Mouse (Mus musculus): ENCODE measurements around the gene Tiprl. TPM values are rescaled to one million over a fixed set of nuclear protein-coding genes. Genes with fewer than 3 reads are reported as not detected.

Tiprl gene
- polyA plus RNA-seq, 1 experiment from 2014 or later: 36.4 TPM

DNA sequence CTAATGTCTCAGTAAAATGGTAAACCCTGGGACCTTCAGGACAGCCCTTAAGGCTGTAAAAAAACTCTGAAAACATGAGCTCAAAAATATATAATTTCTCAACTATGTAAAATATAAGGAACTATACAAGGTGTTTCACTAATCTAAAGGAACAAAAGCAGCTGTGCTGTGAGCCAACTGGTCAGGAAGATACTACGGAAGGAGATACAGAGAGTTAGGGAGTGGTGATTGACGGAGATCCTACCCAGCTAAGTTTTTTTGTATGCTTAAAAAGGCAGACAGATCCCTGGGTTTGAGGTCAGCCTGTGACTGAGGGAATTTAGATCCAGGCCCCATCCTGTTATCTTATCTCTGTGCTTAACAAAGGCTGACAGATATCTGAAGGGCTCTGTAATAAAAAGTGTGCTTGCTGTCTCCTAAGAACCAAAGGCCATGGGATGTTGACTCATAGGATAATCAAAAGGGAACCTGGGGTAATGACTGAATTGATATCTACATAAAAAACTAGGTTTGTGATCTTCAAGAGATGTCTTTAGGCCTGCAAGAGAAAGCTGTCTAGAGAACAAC, 19.7 kb downstream of the Tiprl start:
- Histone ChIP-seq H3K36me3 (ENCODE audit: control insufficient read depth, insufficient read depth) (peaks cover 27% of the 10 kb centered on the region), H3K4me1 (ENCODE audit: control insufficient read depth, low read depth, low read length) (no peaks in the 10 kb centered on the region), H3K27ac (ENCODE audit: low read length) (no peak overlapping the region), H3K9me3 (replicated peaks; ENCODE audit: control insufficient read depth, low read length) (no peaks in the 10 kb centered on the region), H3K27me3 (ENCODE audit: control insufficient read depth, insufficient read depth, low read depth, low read length) (no peaks in the 10 kb centered on the region), H3K4me3 (ENCODE audit: low read depth, low read length) (no peak overlapping the region), H3K4me2 (ENCODE audit: low read depth, low read length) (no peak overlapping the region), H3K9ac (ENCODE audit: low read depth, low read length) (no peak overlapping the region)
- ATAC-seq (ENCODE audit: low read depth): no peak
- WGBS (ENCODE audit: insufficient replicate concordance): 42% methylated on average over 2 of the region's 2 CpGs

DNA sequence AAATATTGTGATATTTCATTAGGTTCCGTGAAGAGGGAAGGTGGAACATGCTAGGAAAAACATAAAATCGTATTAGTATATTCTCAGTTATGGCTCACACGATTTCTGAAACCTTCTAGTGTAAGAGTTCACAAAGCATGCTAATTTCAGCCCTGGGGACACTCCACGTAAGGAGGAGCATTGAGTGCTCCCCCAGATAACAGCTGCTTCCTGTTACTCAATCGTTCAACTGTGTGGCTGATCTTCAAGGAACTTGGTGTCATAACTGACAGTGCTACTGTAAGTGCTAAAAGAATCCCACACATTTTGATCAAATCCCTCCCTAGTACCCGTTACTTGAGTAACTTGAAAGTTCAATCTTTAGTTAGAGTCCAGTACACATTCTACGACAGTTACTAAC, 21.0 kb downstream of the Tiprl start:
- ATAC-seq (ENCODE audit: low read depth): no peak
- Histone ChIP-seq H3K4me1 (ENCODE audit: control insufficient read depth, low read depth, low read length) (no peaks in the 10 kb centered on the region), H3K27ac (ENCODE audit: low read length) (no peak overlapping the region), H3K4me3 (ENCODE audit: low read depth, low read length) (no peak overlapping the region), H3K9me3 (replicated peaks; ENCODE audit: control insufficient read depth, low read length) (no peaks in the 10 kb centered on the region), H3K27me3 (ENCODE audit: control insufficient read depth, insufficient read depth, low read depth, low read length) (no peaks in the 10 kb centered on the region), H3K4me2 (ENCODE audit: low read depth, low read length) (no peak overlapping the region), H3K9ac (ENCODE audit: low read depth, low read length) (no peak overlapping the region), H3K36me3 (ENCODE audit: control insufficient read depth, insufficient read depth) (peaks cover 21% of the 10 kb centered on the region)
- 49% methylated on average over 7 of the region's 7 CpGs for WGBS (ENCODE audit: insufficient replicate concordance)

GRCm38 (mm10) chr1:165205591-165205990, 31.2 kb downstream of the Tiprl start:
- H3K27ac ChIP-seq (ENCODE audit: low read length): no peak overlapping the region
- H3K36me3 ChIP-seq (ENCODE audit: control insufficient read depth, insufficient read depth): no peaks in the 10 kb centered on the region
- H3K4me2 ChIP-seq (ENCODE audit: low read depth, low read length): no peak overlapping the region
- H3K27me3 ChIP-seq (ENCODE audit: control insufficient read depth, insufficient read depth, low read depth, low read length): no peaks in the 10 kb centered on the region
- H3K9me3 ChIP-seq (replicated peaks; ENCODE audit: control insufficient read depth, low read length): no peaks in the 10 kb centered on the region
- H3K4me1 ChIP-seq (ENCODE audit: control insufficient read depth, low read depth, low read length): no peaks in the 10 kb centered on the region
- WGBS (ENCODE audit: insufficient replicate concordance): 28% methylated on average over 2 of the region's 2 CpGs
- ATAC-seq (ENCODE audit: low read depth): no peak
- H3K4me3 ChIP-seq (ENCODE audit: low read depth, low read length): no peak overlapping the region
- H3K9ac ChIP-seq (ENCODE audit: low read depth, low read length): no peak overlapping the region

DNA sequence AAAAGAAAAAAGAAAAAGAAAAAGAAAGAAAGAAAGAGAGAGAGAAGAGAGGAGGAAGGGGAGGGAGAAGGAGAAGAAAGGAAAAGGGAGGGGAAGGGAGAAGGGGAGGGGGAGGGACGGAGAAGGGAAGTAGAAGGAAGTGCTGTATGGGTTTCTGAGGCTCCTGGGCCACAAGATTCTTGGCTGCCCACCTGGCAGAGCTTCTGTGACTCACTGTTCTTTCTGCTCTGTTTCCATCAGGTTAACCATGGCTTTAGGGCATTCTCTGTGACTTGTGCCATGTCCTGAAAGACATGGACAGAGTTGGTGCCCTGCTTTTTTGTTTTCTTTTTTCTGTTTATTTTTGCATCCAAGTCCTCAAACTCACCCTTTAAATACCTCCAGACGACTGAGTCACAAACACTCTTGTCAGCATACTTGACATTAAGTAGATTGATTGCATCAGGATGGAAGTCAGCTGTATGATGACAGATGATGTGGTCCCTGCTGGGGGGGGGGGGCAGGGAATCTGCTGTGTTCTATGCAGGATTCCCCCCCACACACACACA, 33.2 kb downstream of the Tiprl start:
- Histone ChIP-seq H3K4me2 (ENCODE audit: low read depth, low read length) (no peak overlapping the region), H3K4me3 (ENCODE audit: low read depth, low read length) (no peak overlapping the region), H3K27me3 (ENCODE audit: control insufficient read depth, insufficient read depth, low read depth, low read length) (no peaks in the 10 kb centered on the region), H3K4me1 (ENCODE audit: control insufficient read depth, low read depth, low read length) (no peaks in the 10 kb centered on the region), H3K9me3 (replicated peaks; ENCODE audit: control insufficient read depth, low read length) (no peaks in the 10 kb centered on the region), H3K36me3 (ENCODE audit: control insufficient read depth, insufficient read depth) (no peaks in the 10 kb centered on the region), H3K9ac (ENCODE audit: low read depth, low read length) (no peak overlapping the region), H3K27ac (ENCODE audit: low read length) (no peak overlapping the region)
- WGBS (ENCODE audit: insufficient replicate concordance): 9% methylated on average over 2 of the region's 2 CpGs
- ATAC-seq (ENCODE audit: low read depth): no peak

- Histone ChIP-seq H3K4me1 (ENCODE audit: control insufficient read depth, low read depth, low read length) (no peaks in the 10 kb centered on the region), H3K4me2 (ENCODE audit: low read depth, low read length) (no peak overlapping the region), H3K27ac (ENCODE audit: low read length) (no peak overlapping the region), H3K9me3 (replicated peaks; ENCODE audit: control insufficient read depth, low read length) (no peaks in the 10 kb centered on the region), H3K9ac (ENCODE audit: low read depth, low read length) (no peak overlapping the region), H3K4me3 (ENCODE audit: low read depth, low read length) (no peak overlapping the region), H3K36me3 (ENCODE audit: control insufficient read depth, insufficient read depth) (no peaks in the 10 kb centered on the region), H3K27me3 (ENCODE audit: control insufficient read depth, insufficient read depth, low read depth, low read length) (no peaks in the 10 kb centered on the region)
- 55% methylated on average over 4 of the region's 4 CpGs for WGBS (ENCODE audit: insufficient replicate concordance)
- ATAC-seq (ENCODE audit: low read depth): no peak
Measured at GRCm38 (mm10) chr1:165201445-165202012, 35.3 kb downstream of the Tiprl start.

DNA sequence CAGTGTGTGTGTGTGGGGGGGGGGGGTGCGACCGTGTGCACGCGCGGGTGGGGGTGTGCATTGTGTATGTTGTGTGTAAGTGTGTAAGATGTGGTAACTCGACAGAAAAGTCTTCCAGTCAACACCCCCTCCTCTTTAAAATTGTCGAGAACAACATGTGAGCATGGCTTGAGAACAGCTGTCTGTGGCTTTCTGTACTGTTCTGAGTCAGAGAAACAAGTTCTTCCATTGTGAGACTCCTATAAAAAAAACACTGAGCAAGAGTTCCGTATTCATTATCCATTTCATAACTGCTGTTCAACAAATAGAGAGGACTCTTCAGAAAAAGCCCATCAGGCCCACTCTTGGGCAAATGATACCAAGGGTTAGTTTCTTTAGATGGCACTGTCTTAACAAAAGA, 36.0 kb downstream of the Tiprl start:
- Histone ChIP-seq H3K4me2 (ENCODE audit: low read depth, low read length) (no peak overlapping the region), H3K27ac (ENCODE audit: low read length) (no peak overlapping the region), H3K36me3 (ENCODE audit: control insufficient read depth, insufficient read depth) (no peaks in the 10 kb centered on the region), H3K9me3 (replicated peaks; ENCODE audit: control insufficient read depth, low read length) (no peaks in the 10 kb centered on the region), H3K4me3 (ENCODE audit: low read depth, low read length) (no peak overlapping the region), H3K27me3 (ENCODE audit: control insufficient read depth, insufficient read depth, low read depth, low read length) (no peaks in the 10 kb centered on the region), H3K4me1 (ENCODE audit: control insufficient read depth, low read depth, low read length) (no peaks in the 10 kb centered on the region), H3K9ac (ENCODE audit: low read depth, low read length) (no peak overlapping the region)
- 63% methylated on average over 8 of the region's 8 CpGs for WGBS (ENCODE audit: insufficient replicate concordance)
- ATAC-seq (ENCODE audit: low read depth): no peak

DNA sequence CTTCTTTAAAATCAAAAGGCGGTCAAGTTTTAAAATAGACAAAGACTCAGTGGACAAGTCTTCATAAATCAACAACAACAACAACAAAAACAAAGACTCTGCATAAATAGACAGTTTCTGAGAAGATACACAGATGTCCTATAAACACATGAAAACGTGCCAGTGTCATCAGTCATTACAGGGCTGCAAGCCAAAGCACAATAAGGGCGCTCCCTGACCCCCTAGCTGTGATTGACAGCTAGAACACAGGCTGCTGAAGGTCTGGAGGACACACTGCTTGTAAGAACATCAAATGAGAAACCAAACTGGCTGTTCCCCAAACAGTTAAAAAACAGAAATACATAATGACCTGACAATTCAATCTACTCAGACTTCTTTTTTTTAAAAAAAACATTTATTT, 37.2 kb downstream of the Tiprl start:
- Histone ChIP-seq H3K36me3 (ENCODE audit: control insufficient read depth, insufficient read depth) (no peaks in the 10 kb centered on the region), H3K27ac (ENCODE audit: low read length) (no peak overlapping the region), H3K4me3 (ENCODE audit: low read depth, low read length) (no peak overlapping the region), H3K9me3 (replicated peaks; ENCODE audit: control insufficient read depth, low read length) (no peaks in the 10 kb centered on the region), H3K4me2 (ENCODE audit: low read depth, low read length) (no peak overlapping the region), H3K27me3 (ENCODE audit: control insufficient read depth, insufficient read depth, low read depth, low read length) (no peaks in the 10 kb centered on the region), H3K9ac (ENCODE audit: low read depth, low read length) (no peak overlapping the region), H3K4me1 (ENCODE audit: control insufficient read depth, low read depth, low read length) (peaks cover 10% of the 10 kb centered on the region)
- no peak for ATAC-seq (ENCODE audit: low read depth)
- 52% methylated on average over 3 of the region's 3 CpGs for WGBS (ENCODE audit: insufficient replicate concordance)

GRCm38 (mm10) chr1:165198951-165199350, 37.8 kb downstream of the Tiprl start:
- no peak for ATAC-seq (ENCODE audit: low read depth)
- no peaks in the 10 kb centered on the region for H3K36me3 ChIP-seq (ENCODE audit: control insufficient read depth, insufficient read depth)
- WGBS (ENCODE audit: insufficient replicate concordance): 33% methylated on average over 1 of the region's 1 CpGs
- no peak overlapping the region for H3K4me3 ChIP-seq (ENCODE audit: low read depth, low read length)
- no peak overlapping the region for H3K4me2 ChIP-seq (ENCODE audit: low read depth, low read length)
- H3K4me1 ChIP-seq (ENCODE audit: control insufficient read depth, low read depth, low read length): peaks cover 12% of the 10 kb centered on the region
- H3K9ac ChIP-seq (ENCODE audit: low read depth, low read length): no peak overlapping the region
- no peak overlapping the region for H3K27ac ChIP-seq (ENCODE audit: low read length)
- no peaks in the 10 kb centered on the region for H3K27me3 ChIP-seq (ENCODE audit: control insufficient read depth, insufficient read depth, low read depth, low read length)
- H3K9me3 ChIP-seq (replicated peaks; ENCODE audit: control insufficient read depth, low read length): no peaks in the 10 kb centered on the region

- H3K27me3 ChIP-seq (ENCODE audit: control insufficient read depth, insufficient read depth, low read depth, low read length): no peaks in the 10 kb centered on the region
- no peak for ATAC-seq (ENCODE audit: low read depth)
- WGBS (ENCODE audit: insufficient replicate concordance): 17% methylated on average over 3 of the region's 3 CpGs
Measured at GRCm38 (mm10) chr1:165197875-165198274, 38.9 kb downstream of the Tiprl start.

More at GRCm38 (mm10) chr1:165197875-165198274, 38.9 kb downstream of the Tiprl start:
- peaks cover 17% of the 10 kb centered on the region for H3K4me1 ChIP-seq (ENCODE audit: control insufficient read depth, low read depth, low read length)
- no peak overlapping the region for H3K4me3 ChIP-seq (ENCODE audit: low read depth, low read length)
- H3K4me2 ChIP-seq (ENCODE audit: low read depth, low read length): no peak overlapping the region
- H3K9ac ChIP-seq (ENCODE audit: low read depth, low read length): no peak overlapping the region
- no peak overlapping the region for H3K27ac ChIP-seq (ENCODE audit: low read length)
- H3K9me3 ChIP-seq (replicated peaks; ENCODE audit: control insufficient read depth, low read length): no peaks in the 10 kb centered on the region
- H3K36me3 ChIP-seq (ENCODE audit: control insufficient read depth, insufficient read depth): no peaks in the 10 kb centered on the region

Measured in liver, embryonic 16.5 days (tissue).